Mouse (Mus musculus): Measurements from ENCODE around the gene Taar7d. TPM values are rescaled to one million over a fixed set of nuclear protein-coding genes. Genes with fewer than 3 reads are reported as not detected.

Taar7d gene
- total RNA-seq, 2 experiments from 2014 or later = not detected

Other genes starting within 250 kb of the Taar7d start
- 100 to 1,000 TPM; 212 to 250 TPM for gene Rps12, start 239.9 kb upstream of the Taar7d start, total RNA-seq (2021)
- 10 to 100 TPM; 21.2 to 30.0 TPM for gene Slc18b1, start 230.2 kb upstream of the Taar7d start, total RNA-seq (2021)
- under 1 TPM in 1 of 2 experiments, not detected in 1; 0.26 TPM for gene Vnn3, start 175.8 kb upstream of the Taar7d start, total RNA-seq (2021)
- under 1 TPM; 0.14 to 0.39 TPM for gene Vnn1, start 132.5 kb upstream of the Taar7d start, total RNA-seq (2021)
- gene Taar1, start 106.9 kb upstream of the Taar7d start, total RNA-seq (2021) = not detected
- not detected for gene Taar2, start 88.7 kb upstream of the Taar7d start, total RNA-seq (2021)
- gene Taar3, start 77.7 kb upstream of the Taar7d start, total RNA-seq (2021) = not detected
- not detected for gene Taar4, start 66.7 kb upstream of the Taar7d start, total RNA-seq (2021)
- gene Taar5, start 56.5 kb upstream of the Taar7d start, total RNA-seq (2021) = not detected
- not detected for gene Taar6, start 41.6 kb upstream of the Taar7d start, total RNA-seq (2021)
- not detected for gene Taar7a, start 33.7 kb upstream of the Taar7d start, total RNA-seq (2021)
- gene Taar7b, start 27.3 kb upstream of the Taar7d start, total RNA-seq (2021) = not detected
- not detected for gene Taar7e, start 10.4 kb downstream of the Taar7d start, total RNA-seq (2021)
- gene Taar7f, start 22.3 kb downstream of the Taar7d start, total RNA-seq (2021) = not detected
- not detected for gene Taar8a, start 49.3 kb downstream of the Taar7d start, total RNA-seq (2021)
- gene Taar8b, start 65.1 kb downstream of the Taar7d start, total RNA-seq (2021) = not detected
- gene Taar8c, start 74.7 kb downstream of the Taar7d start, total RNA-seq (2021) = not detected
- not detected for gene Taar9, start 82.3 kb downstream of the Taar7d start, total RNA-seq (2021)
- 100 to 1,000 TPM; 130 to 131 TPM for gene Stx7, start 122.1 kb downstream of the Taar7d start, total RNA-seq (2021)
- 1 to 10 TPM; 7.5 to 8.5 TPM for gene Moxd1, start 196.3 kb downstream of the Taar7d start, total RNA-seq (2021)